Mouse (Mus musculus) limb, embryonic 11.5 days (tissue): ENCODE measurements around the gene Gdf2. TPM values are rescaled to one million over a fixed set of nuclear protein-coding genes. Genes with fewer than 3 reads are reported as not detected.
A peak's percentile ranks its signal among the peaks of the same experiment; 100 is the strongest.

Source experiments
- ATAC-seq: fragments of 200-750 bp; cut with Nextera tagmentation; 2 replicates; pipeline ENCODE4 v1.8.0; 2017; ENCODE audit warnings: low read depth; ENCODE audit not compliant: insufficient number of reproducible peaks, low FRiP score, low TSS enrichment
- DNase-seq: peaks from one replicate; pipeline ENCODE4 v3.0.0-alpha.2; 2015; ENCODE audit warnings: low spot score
- H3K27ac ChIP-seq: fragments of 300-500 bp; sonication (generic); replicated peaks from 2 replicates; pipeline ENCODE4 v1.5.1; 2014; ENCODE audit warnings: low read depth, mild to moderate bottlenecking, low read length
- H3K27me3 ChIP-seq: fragments of 300-500 bp; sonication (generic); 2 replicates; pipeline ENCODE4 v1.6.1; 2014; ENCODE audit warnings: mild to moderate bottlenecking, low read length, mixed read lengths; ENCODE audit not compliant: control insufficient read depth, insufficient read depth
- H3K36me3 ChIP-seq: fragments of 300-500 bp; sonication (generic); 2 replicates; pipeline ENCODE4 v1.6.1; 2014; ENCODE audit warnings: mild to moderate bottlenecking, low read length, moderate library complexity, mixed read lengths; ENCODE audit not compliant: control insufficient read depth, insufficient read depth
- H3K4me1 ChIP-seq: fragments of 300-500 bp; sonication (generic); 2 replicates; pipeline ENCODE4 v1.6.1; 2014; ENCODE audit warnings: low read length, mixed read lengths; ENCODE audit not compliant: control insufficient read depth, insufficient read depth
- H3K4me2 ChIP-seq: fragments of 300-500 bp; sonication (generic); 2 replicates; pipeline ENCODE4 v1.6.1; 2014; ENCODE audit warnings: low read depth, mild to moderate bottlenecking, moderate library complexity; ENCODE audit not compliant: severe bottlenecking
- H3K4me3 ChIP-seq: fragments of 300-500 bp; sonication (generic); 2 replicates; pipeline ENCODE4 v1.5.1; 2014; ENCODE audit warnings: low read depth, low read length
- H3K9ac ChIP-seq: fragments of 300-500 bp; sonication (generic); 2 replicates; pipeline ENCODE4 v1.6.1; 2014; ENCODE audit warnings: mild to moderate bottlenecking, low read length
- H3K9me3 ChIP-seq: fragments of 300-500 bp; sonication (generic); 2 replicates; pipeline ENCODE4 v1.6.1; 2016; ENCODE audit warnings: low read length; ENCODE audit not compliant: control insufficient read depth
- WGBS: fragments of 180-500 bp; shearing (Covaris S2); extraction: QIAGEN DNeasy Blood & Tissue Kit; methylation state at CpG from one replicate; pipeline ENCODE4 v1.1.7; 2014; 5-methylcytosine and 5-hydroxymethylcytosine counted together
- polyA plus RNA-seq: library from polyadenylated mRNA; unstranded; fragments of >200 nt; fragmentation: Nextera tagmentation; extraction: Ambion mirVana; gene quantifications from 2 replicates; pipeline ENCODE4 v1.2.1, GENCODE M21; 2014

The Gdf2 gene
- polyA plus RNA-seq, 1 experiment from 2014 or later: 0.04 TPM

DNA sequence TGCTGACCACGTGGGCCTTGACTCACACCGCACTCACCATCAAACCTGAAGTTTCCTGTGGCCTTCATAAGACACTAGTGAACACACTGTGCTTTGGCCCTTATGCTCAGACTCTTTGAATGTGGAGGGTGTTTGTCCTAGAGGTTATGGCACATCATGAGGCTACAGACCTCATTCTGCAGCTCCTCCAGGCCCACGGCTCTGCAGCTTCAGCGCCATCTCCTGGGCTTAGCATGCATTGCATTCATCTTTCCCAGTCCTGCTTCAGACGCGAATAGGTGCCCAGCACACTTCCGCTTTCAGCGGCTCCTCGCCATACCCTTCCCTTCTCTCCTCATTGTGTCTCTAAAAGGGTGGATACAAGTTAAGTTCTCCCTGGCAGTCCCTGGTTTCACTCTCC is 1.7 kb upstream of the Gdf2 start:
- 34% methylated on average over 9 of the region's 9 CpGs for WGBS
- H3K27ac ChIP-seq: no peak overlapping the region
- peak overlapping the region; percentile 34 for H3K4me2 ChIP-seq
- H3K4me3 ChIP-seq: no peak overlapping the region
- H3K36me3 ChIP-seq: no peaks in the 10 kb centered on the region
- no peaks in the 10 kb centered on the region for H3K9me3 ChIP-seq
- H3K9ac ChIP-seq: no peak overlapping the region
- ATAC-seq (no peak), DNase-seq (peak; percentile 91)
- no peaks in the 10 kb centered on the region for H3K4me1 ChIP-seq
- no peaks in the 10 kb centered on the region for H3K27me3 ChIP-seq

- Histone ChIP-seq H3K4me3 (no peak overlapping the region), H3K36me3 (no peaks in the 10 kb centered on the region), H3K9me3 (no peaks in the 10 kb centered on the region), H3K27ac (no peak overlapping the region), H3K9ac (no peak overlapping the region), H3K4me1 (no peaks in the 10 kb centered on the region), H3K27me3 (no peaks in the 10 kb centered on the region), H3K4me2 (no peak overlapping the region)
- DNase-seq (no peak), ATAC-seq (no peak)
- WGBS: 80% methylated on average over 5 of the region's 5 CpGs
These were observed 1.4 kb downstream of the Gdf2 start for GRCm38 (mm10) chr14:33942222-33942621.

DNA sequence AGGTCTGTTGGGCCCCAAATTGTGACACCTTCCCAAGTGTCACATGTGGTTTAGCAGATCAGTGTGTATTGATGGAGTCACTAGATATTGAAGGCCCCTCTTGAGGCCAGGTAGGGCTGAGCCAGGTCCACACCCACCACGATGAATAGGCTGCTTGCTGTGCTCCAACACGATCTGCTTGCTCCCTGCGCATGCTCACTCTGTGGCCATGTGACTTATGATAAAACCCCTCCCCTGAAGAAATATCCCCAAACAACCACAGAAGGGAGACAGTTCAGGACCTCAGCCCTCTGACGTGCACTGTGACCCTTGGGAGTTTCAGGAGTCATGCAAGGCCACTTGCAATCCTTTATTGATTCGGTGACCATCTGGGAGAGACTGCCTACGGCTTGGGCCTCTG is 5.3 kb downstream of the Gdf2 start:
- DNase-seq: no peak
- Histone ChIP-seq H3K9me3 (no peaks in the 10 kb centered on the region), H3K4me3 (no peak overlapping the region), H3K4me1 (no peaks in the 10 kb centered on the region), H3K9ac (no peak overlapping the region), H3K4me2 (no peak overlapping the region), H3K27me3 (no peaks in the 10 kb centered on the region), H3K36me3 (no peaks in the 10 kb centered on the region), H3K27ac (no peak overlapping the region)
- WGBS: 80% methylated on average over 6 of the region's 6 CpGs
- ATAC-seq: no peak

- Histone ChIP-seq H3K9me3 (no peaks in the 10 kb centered on the region), H3K27me3 (no peaks in the 10 kb centered on the region), H3K4me1 (no peaks in the 10 kb centered on the region), H3K4me2 (no peak overlapping the region), H3K9ac (no peak overlapping the region), H3K4me3 (no peak overlapping the region), H3K27ac (no peak overlapping the region), H3K36me3 (no peaks in the 10 kb centered on the region)
- ATAC-seq (no peak), DNase-seq (no peak)
- 51% methylated on average over 6 of the region's 6 CpGs for WGBS
These were observed 11.6 kb downstream of the Gdf2 start for GRCm38 (mm10) chr14:33952233-33952981.

GRCm38 (mm10) chr14:33953761-33954160 is 12.9 kb downstream of the Gdf2 start, which contains the start of gene Rbp3:
TSS of gene Rbp3 (plus strand) at chr14:33954003.
- Histone ChIP-seq H3K27me3 (no peaks in the 10 kb centered on the region), H3K9ac (no peak within 1 kb of the TSS), H3K36me3 (no peaks in the 10 kb centered on the region), H3K27ac (no peak within 1 kb of the TSS), H3K4me3 (no peak within 1 kb of the TSS), H3K9me3 (no peaks in the 10 kb centered on the region), H3K4me1 (no peaks in the 10 kb centered on the region), H3K4me2 (no peak within 1 kb of the TSS)
- 91% methylated on average over 5 of the region's 5 CpGs for WGBS
- DNase-seq (no peak), ATAC-seq (no peak)

GRCm38 (mm10) chr14:33956055-33956454 is 15.2 kb downstream of the Gdf2 start:
- no peak for DNase-seq
- Histone ChIP-seq H3K9ac (no peak overlapping the region), H3K27ac (no peak overlapping the region), H3K4me2 (no peak overlapping the region), H3K36me3 (no peaks in the 10 kb centered on the region), H3K27me3 (no peaks in the 10 kb centered on the region), H3K9me3 (no peaks in the 10 kb centered on the region), H3K4me3 (no peak overlapping the region), H3K4me1 (no peaks in the 10 kb centered on the region)
- ATAC-seq: no peak
- WGBS: 74% methylated on average over 13 of the region's 13 CpGs

GRCm38 (mm10) chr14:33958186-33958585 is 17.3 kb downstream of the Gdf2 start:
- H3K27ac ChIP-seq: no peak overlapping the region
- 91% methylated on average over 4 of the region's 4 CpGs for WGBS
- no peak overlapping the region for H3K4me3 ChIP-seq
- ATAC-seq (no peak), DNase-seq (no peak)
- H3K9me3 ChIP-seq: no peaks in the 10 kb centered on the region
- H3K4me1 ChIP-seq: no peaks in the 10 kb centered on the region
- H3K4me2 ChIP-seq: no peak overlapping the region
- H3K36me3 ChIP-seq: no peaks in the 10 kb centered on the region
- no peaks in the 10 kb centered on the region for H3K27me3 ChIP-seq
- H3K9ac ChIP-seq: no peak overlapping the region

GRCm38 (mm10) chr14:33958841-33959240 is 18.0 kb downstream of the Gdf2 start:
- WGBS: 71% methylated on average over 3 of the region's 3 CpGs
- no peaks in the 10 kb centered on the region for H3K27me3 ChIP-seq
- no peak for ATAC-seq

GRCm38 (mm10) chr14:33959341-33959740 is 18.5 kb downstream of the Gdf2 start:
- H3K4me3 ChIP-seq: no peak overlapping the region
- WGBS: 14% methylated on average over 9 of the region's 9 CpGs
- H3K9ac ChIP-seq: no peak overlapping the region
- no peak for ATAC-seq
- no peaks in the 10 kb centered on the region for H3K36me3 ChIP-seq
- H3K27me3 ChIP-seq: no peaks in the 10 kb centered on the region
- H3K27ac ChIP-seq: no peak overlapping the region
- peak; percentile 65 for DNase-seq
- no peak overlapping the region for H3K4me2 ChIP-seq
- H3K4me1 ChIP-seq: no peaks in the 10 kb centered on the region
- H3K9me3 ChIP-seq: no peaks in the 10 kb centered on the region

More at GRCm38 (mm10) chr14:33958841-33959240, 18.0 kb downstream of the Gdf2 start:
- no peak for DNase-seq
- Histone ChIP-seq H3K36me3 (no peaks in the 10 kb centered on the region), H3K27ac (no peak overlapping the region), H3K4me3 (no peak overlapping the region), H3K9me3 (no peaks in the 10 kb centered on the region), H3K9ac (no peak overlapping the region), H3K4me1 (no peaks in the 10 kb centered on the region), H3K4me2 (no peak overlapping the region)
